Mouse (Mus musculus) heart, postnatal 0 days (tissue): Measurements from ENCODE around the gene Rnft1. TPM values are rescaled to one million over a fixed set of nuclear protein-coding genes. Genes with fewer than 3 reads are reported as not detected.

Source experiments
- ATAC-seq: fragments of 200-750 bp; cut with Nextera tagmentation; 2 replicates; pipeline ENCODE4 v1.8.0; 2017; ENCODE audit warnings: low read depth, moderate number of reproducible peaks, moderate library complexity; ENCODE audit not compliant: insufficient read depth
- DNase-seq: peaks from one replicate; pipeline ENCODE4 v3.0.0-alpha.2; 2016; ENCODE audit warnings: low spot score
- H3K27ac ChIP-seq: fragments of 300-500 bp; sonication (generic); 2 replicates; pipeline ENCODE4 v1.5.1; 2014; ENCODE audit warnings: low read depth, mild to moderate bottlenecking
- H3K27me3 ChIP-seq: fragments of 300-500 bp; sonication (generic); 2 replicates; pipeline ENCODE4 v1.6.1; 2014; ENCODE audit warnings: low read length, mixed read lengths; ENCODE audit not compliant: control insufficient read depth, insufficient read depth
- H3K36me3 ChIP-seq: fragments of 300-500 bp; sonication (generic); replicated peaks from 2 replicates; pipeline ENCODE4 v1.6.1; 2014; ENCODE audit warnings: low read length, mixed read lengths; ENCODE audit not compliant: control insufficient read depth, insufficient read depth
- H3K4me1 ChIP-seq: fragments of 300-500 bp; sonication (generic); 2 replicates; pipeline ENCODE4 v1.6.1; 2014; ENCODE audit warnings: antibody characterized with exemption; ENCODE audit not compliant: control insufficient read depth, insufficient read depth
- H3K4me2 ChIP-seq: fragments of 300-500 bp; sonication (generic); 2 replicates; pipeline ENCODE4 v1.6.1; 2014; ENCODE audit warnings: low read depth, mild to moderate bottlenecking, low read length, moderate library complexity
- H3K4me3 ChIP-seq: fragments of 300-500 bp; sonication (generic); 2 replicates; pipeline ENCODE4 v1.5.1; 2014; ENCODE audit warnings: low read depth, low read length
- H3K9ac ChIP-seq: fragments of 300-500 bp; sonication (generic); replicated peaks from 2 replicates; pipeline ENCODE4 v1.6.1; 2014; ENCODE audit warnings: low read depth, low read length, mixed read lengths
- H3K9me3 ChIP-seq: fragments of 300-500 bp; sonication (generic); replicated peaks from 2 replicates; pipeline ENCODE4 v1.6.1; 2016; ENCODE audit warnings: low read length; ENCODE audit not compliant: control insufficient read depth
- CTCF ChIP-seq: IDR thresholded peaks from 2 replicates; pipeline ENCODE4 v1.5.1; 2016; ENCODE audit warnings: antibody characterized with exemption, control low read depth, low read depth
- EP300 ChIP-seq: IDR thresholded peaks from 2 replicates; pipeline ENCODE4 v1.6.1; 2016; ENCODE audit warnings: antibody characterized with exemption, low read depth
- WGBS: fragments of 180-500 bp; shearing (Covaris S2); extraction: QIAGEN DNeasy Blood & Tissue Kit; methylation state at CpG from one replicate; pipeline ENCODE4 v1.1.7; 2014; 5-methylcytosine and 5-hydroxymethylcytosine counted together
- polyA plus RNA-seq: library from polyadenylated mRNA; unstranded; fragments of >200 nt; fragmentation: Nextera tagmentation; extraction: Ambion mirVana; gene quantifications from 2 replicates; pipeline ENCODE4 v1.2.1, GENCODE M21; 2015
- total RNA-seq: library from RNA; depleted of rRNA; stranded (reverse); fragments of >200 nt; gene quantifications from 2 replicates; pipeline ENCODE4 v1.2.3, GENCODE M21; 2014; ENCODE audit warnings: low replicate concordance; rRNA removed

Gene Rnft1
- total and polyA plus RNA-seq, 2 experiments from 2014 or later, result 9.1 to 31.4 TPM

DNA sequence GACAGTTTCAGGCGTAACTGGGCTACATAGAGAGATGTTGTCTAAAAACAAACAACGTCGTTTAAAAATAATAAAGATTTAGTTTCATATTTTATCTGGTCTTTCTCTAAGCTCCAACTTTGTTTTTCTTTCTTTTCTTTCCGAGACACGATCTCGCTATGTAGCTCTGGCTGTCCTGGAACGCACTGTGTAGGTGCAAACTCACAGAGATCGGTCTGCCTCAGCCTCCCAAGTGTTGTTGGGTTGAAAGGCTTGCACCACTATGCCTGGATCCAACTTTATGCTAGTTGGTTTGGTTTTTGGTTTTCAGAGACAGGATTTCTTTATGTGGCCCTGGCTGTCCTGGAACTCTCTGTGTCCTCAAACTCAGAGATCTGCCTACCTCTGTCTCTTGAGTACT is 61.1 kb downstream of the Rnft1 start:
- TF ChIP-seq CTCF (no peak), EP300 (no peak)
- no peak for ATAC-seq

DNA sequence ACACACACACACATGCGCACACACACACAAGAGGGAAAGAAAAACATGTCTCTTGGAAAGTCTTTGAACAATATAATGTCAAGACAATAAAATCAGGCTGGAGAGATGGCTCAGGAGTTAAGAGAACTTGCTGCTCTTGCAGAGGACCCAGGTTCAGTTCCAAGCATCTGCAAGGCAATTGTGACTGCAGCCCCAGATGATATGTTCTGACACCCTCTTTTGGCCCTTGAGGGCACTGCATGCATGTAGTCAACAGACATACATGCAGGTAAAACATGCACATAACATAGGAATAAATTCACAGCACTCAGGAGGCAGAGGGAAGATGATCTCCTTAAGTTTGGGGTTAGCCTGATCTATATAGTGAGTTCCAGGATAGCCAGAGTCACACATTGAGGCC is 63.0 kb downstream of the Rnft1 start:
- no peak for TF ChIP-seq EP300
- TF ChIP-seq CTCF, result 0 out of 2 replicates have a peak, but pooled peaks have one; percentile 10
- Histone ChIP-seq H3K27ac (no peak overlapping the region), H3K9me3 (no peaks in the 10 kb centered on the region), H3K4me2 (no peak overlapping the region), H3K36me3 (peaks cover 29% of the 10 kb centered on the region), H3K4me1 (peaks cover 14% of the 10 kb centered on the region), H3K27me3 (no peaks in the 10 kb centered on the region), H3K9ac (no peak overlapping the region), H3K4me3 (no peak overlapping the region)
- 95% methylated on average over 1 of the region's 1 CpGs for whole genome bisulfite sequencing
- no peak for DNase-seq
- no peak for ATAC-seq

More for the DNA sequence above, 61.1 kb downstream of the Rnft1 start:
- peak overlapping the region; percentile 80; the same call in 1 of the 2 replicates for H3K27ac ChIP-seq
- peaks cover 22% of the 10 kb centered on the region for H3K36me3 ChIP-seq
- no peaks in the 10 kb centered on the region for H3K9me3 ChIP-seq
- WGBS, result 72% methylated on average over 8 of the region's 8 CpGs
- peak overlapping the region; percentile 67 for H3K9ac ChIP-seq
- H3K4me1 ChIP-seq, result peaks cover 21% of the 10 kb centered on the region
- peak overlapping the region; percentile 70 for H3K4me2 ChIP-seq
- no peak for DNase-seq
- no peaks in the 10 kb centered on the region for H3K27me3 ChIP-seq
- H3K4me3 ChIP-seq, result peak overlapping the region; percentile 81

Other genes with a start within 250 kb of the Rnft1 start
- 6.3 and 11.8 TPM in 2 replicates for gene Ints2, start 227.1 kb upstream of the Rnft1 start, total RNA-seq
- gene Ints2, start 227.1 kb upstream of the Rnft1 start, polyA plus RNA-seq, result 3.1 and 4.1 TPM in 2 replicates
- gene Med13, start 127.1 kb upstream of the Rnft1 start, total RNA-seq, result 26.3 and 52.1 TPM in 2 replicates
- gene Med13, start 127.1 kb upstream of the Rnft1 start, polyA plus RNA-seq, result 3.7 and 3.8 TPM in 2 replicates
- gene Rps6kb1, start 60.1 kb downstream of the Rnft1 start, total RNA-seq, result 10.5 and 13.2 TPM in 2 replicates
- gene Rps6kb1, start 60.1 kb downstream of the Rnft1 start, polyA plus RNA-seq, result 32.7 and 37.1 TPM in 2 replicates
- gene Tubd1, start 60.3 kb downstream of the Rnft1 start, total RNA-seq, result 2.5 and 16.6 TPM in 2 replicates
- gene Tubd1, start 60.3 kb downstream of the Rnft1 start, polyA plus RNA-seq, result 8.0 and 10.6 TPM in 2 replicates
- 48.9 and 51.7 TPM in 2 replicates for gene Vmp1, start 199.2 kb downstream of the Rnft1 start, total RNA-seq
- 72.1 and 77.9 TPM in 2 replicates for gene Vmp1, start 199.2 kb downstream of the Rnft1 start, polyA plus RNA-seq
- gene Ptrh2, start 199.3 kb downstream of the Rnft1 start, total RNA-seq, result 6.5 and 7.1 TPM in 2 replicates
- 14.0 and 14.6 TPM in 2 replicates for gene Ptrh2, start 199.3 kb downstream of the Rnft1 start, polyA plus RNA-seq